Mouse (Mus musculus) embryonic facial prominence, embryonic 15.5 days (tissue): ENCODE results near the gene Il18rap. TPM values are rescaled to one million over a fixed set of nuclear protein-coding genes. Genes with fewer than 3 reads are reported as not detected.

Experiments
- ATAC-seq: fragments of 200-750 bp; cut with Nextera tagmentation; 2 replicates; pipeline ENCODE4 v1.8.0; 2017; ENCODE audit warnings: low read depth, moderate TSS enrichment; ENCODE audit not compliant: insufficient number of reproducible peaks, low FRiP score, low TSS enrichment
- H3K27ac ChIP-seq: fragments of 300-500 bp; sonication (generic); replicated peaks from 2 replicates; pipeline ENCODE4 v1.5.1; 2015; ENCODE audit warnings: mild to moderate bottlenecking, inconsistent platforms
- H3K27me3 ChIP-seq: fragments of 300-500 bp; sonication (generic); 2 replicates; pipeline ENCODE4 v1.6.1; 2015; ENCODE audit warnings: inconsistent platforms
- H3K36me3 ChIP-seq: fragments of 300-500 bp; sonication (generic); 2 replicates; pipeline ENCODE4 v1.6.1; 2015; ENCODE audit warnings: mild to moderate bottlenecking, inconsistent platforms
- H3K4me1 ChIP-seq: fragments of 300-500 bp; sonication (generic); 2 replicates; pipeline ENCODE4 v1.6.1; 2015; ENCODE audit warnings: inconsistent platforms
- H3K4me2 ChIP-seq: fragments of 300-500 bp; sonication (generic); replicated peaks from 2 replicates; pipeline ENCODE4 v1.6.1; 2015; ENCODE audit warnings: mild to moderate bottlenecking, inconsistent platforms
- H3K4me3 ChIP-seq: fragments of 300-500 bp; sonication (generic); replicated peaks from 2 replicates; pipeline ENCODE4 v1.5.1; 2015; ENCODE audit warnings: mild to moderate bottlenecking, inconsistent platforms
- H3K9ac ChIP-seq: fragments of 300-500 bp; sonication (generic); 2 replicates; pipeline ENCODE4 v1.6.1; 2015; ENCODE audit warnings: inconsistent platforms
- H3K9me3 ChIP-seq: fragments of 300-500 bp; sonication (generic); replicated peaks from 2 replicates; pipeline ENCODE4 v1.6.1; 2016; ENCODE audit warnings: inconsistent platforms
- WGBS: fragments of 180-500 bp; shearing (Covaris S2); methylation state at CpG from one replicate; pipeline ENCODE4 v1.1.7; 2015; 5-methylcytosine and 5-hydroxymethylcytosine counted together
- polyA plus RNA-seq: library from polyadenylated mRNA; unstranded; fragments of >200 nt; fragmentation: Nextera tagmentation; extraction: Ambion mirVana; gene quantifications from 2 replicates; pipeline ENCODE4 v1.2.1, GENCODE M21; 2015

Il18rap gene
- polyA plus RNA-seq, 1 experiment from 2014 or later = 0.39 TPM

DNA sequence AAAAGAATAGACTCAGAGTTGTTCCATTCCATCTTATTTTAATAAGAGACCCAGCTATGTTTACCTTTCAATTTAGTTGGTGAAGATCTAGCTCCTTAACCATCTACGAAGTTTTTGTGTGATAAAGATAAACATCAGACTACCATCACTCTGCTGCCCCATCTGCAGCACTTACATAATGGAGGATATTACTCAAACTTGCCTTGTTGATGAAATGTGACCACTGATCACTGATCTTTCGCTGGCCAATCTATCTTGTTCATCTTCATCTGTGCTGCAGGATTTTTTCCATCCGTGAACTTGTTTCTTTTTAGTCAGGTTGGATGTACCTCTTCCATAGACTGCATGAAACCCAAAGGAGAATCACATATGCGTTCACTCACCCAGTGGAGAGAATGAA, 20.6 kb upstream of the Il18rap start:
- no peaks in the 10 kb centered on the region for H3K4me1 ChIP-seq
- 88% methylated on average over 4 of the region's 4 CpGs for WGBS
- ATAC-seq = no peak

DNA sequence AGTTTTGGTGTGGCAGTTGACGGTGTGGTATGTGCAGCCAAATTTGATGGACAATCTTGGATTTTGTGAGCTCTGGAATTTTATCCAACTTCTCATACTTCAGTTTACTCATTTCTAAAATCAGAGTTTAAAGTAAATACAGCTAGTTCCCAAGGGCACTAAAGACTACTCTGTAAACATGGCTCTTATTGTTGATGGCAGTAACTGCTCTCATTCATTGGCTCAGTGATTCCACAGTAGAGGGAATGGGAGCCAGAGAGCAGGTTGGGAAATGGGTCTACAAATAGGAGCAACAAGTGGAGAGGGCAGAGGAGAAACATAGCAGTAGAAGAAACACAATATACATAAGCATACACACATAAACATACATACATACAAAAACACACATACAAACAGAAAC, 15.5 kb upstream of the Il18rap start:
- Histone ChIP-seq H3K36me3 (no peaks in the 10 kb centered on the region), H3K27ac (no peak overlapping the region), H3K4me3 (no peak overlapping the region), H3K4me1 (no peaks in the 10 kb centered on the region), H3K4me2 (no peak overlapping the region), H3K9me3 (no peaks in the 10 kb centered on the region), H3K27me3 (no peaks in the 10 kb centered on the region), H3K9ac (no peak overlapping the region)
- WGBS = 77% methylated on average over 1 of the region's 1 CpGs
- no peak for ATAC-seq

More for the DNA sequence above, 20.6 kb upstream of the Il18rap start:
- H3K36me3 ChIP-seq = no peaks in the 10 kb centered on the region
- H3K27me3 ChIP-seq = no peaks in the 10 kb centered on the region
- H3K9ac ChIP-seq = no peak overlapping the region
- no peak overlapping the region for H3K4me3 ChIP-seq
- H3K4me2 ChIP-seq = no peak overlapping the region
- H3K9me3 ChIP-seq = no peaks in the 10 kb centered on the region
- no peak overlapping the region for H3K27ac ChIP-seq

DNA sequence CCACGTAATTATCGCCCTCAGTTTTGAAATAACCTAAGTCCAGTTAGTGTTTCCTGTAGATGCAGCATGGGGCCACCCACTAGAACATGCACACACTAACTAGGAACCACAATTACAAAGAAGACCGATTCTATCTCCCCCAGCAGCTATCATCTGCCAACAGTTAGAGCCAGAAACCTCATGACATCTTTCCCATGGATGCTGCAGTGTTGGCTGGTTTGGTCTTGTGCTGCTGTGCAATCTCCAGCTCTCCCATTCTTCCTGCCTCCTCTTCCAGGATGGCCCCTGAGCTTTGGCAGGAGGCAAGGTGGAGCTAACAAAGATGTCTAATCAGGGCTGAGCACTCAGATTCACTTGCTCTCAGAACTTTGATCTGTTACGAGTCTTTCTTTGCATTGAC, 14.0 kb upstream of the Il18rap start:
- Histone ChIP-seq H3K27ac (no peak overlapping the region), H3K4me2 (no peak overlapping the region), H3K36me3 (no peaks in the 10 kb centered on the region), H3K4me1 (no peaks in the 10 kb centered on the region), H3K9me3 (no peaks in the 10 kb centered on the region), H3K27me3 (no peaks in the 10 kb centered on the region), H3K9ac (no peak overlapping the region), H3K4me3 (no peak overlapping the region)
- ATAC-seq = no peak
- WGBS = 74% methylated on average over 4 of the region's 4 CpGs

GRCm38 (mm10) chr1:40501546-40502398, 13.4 kb upstream of the Il18rap start:
- Histone ChIP-seq H3K4me2 (no peak overlapping the region), H3K9me3 (no peaks in the 10 kb centered on the region), H3K27ac (no peak overlapping the region), H3K27me3 (no peaks in the 10 kb centered on the region), H3K4me1 (no peaks in the 10 kb centered on the region), H3K4me3 (no peak overlapping the region), H3K36me3 (no peaks in the 10 kb centered on the region), H3K9ac (no peak overlapping the region)
- ATAC-seq = no peak
- 82% methylated on average over 11 of the region's 11 CpGs for WGBS

DNA sequence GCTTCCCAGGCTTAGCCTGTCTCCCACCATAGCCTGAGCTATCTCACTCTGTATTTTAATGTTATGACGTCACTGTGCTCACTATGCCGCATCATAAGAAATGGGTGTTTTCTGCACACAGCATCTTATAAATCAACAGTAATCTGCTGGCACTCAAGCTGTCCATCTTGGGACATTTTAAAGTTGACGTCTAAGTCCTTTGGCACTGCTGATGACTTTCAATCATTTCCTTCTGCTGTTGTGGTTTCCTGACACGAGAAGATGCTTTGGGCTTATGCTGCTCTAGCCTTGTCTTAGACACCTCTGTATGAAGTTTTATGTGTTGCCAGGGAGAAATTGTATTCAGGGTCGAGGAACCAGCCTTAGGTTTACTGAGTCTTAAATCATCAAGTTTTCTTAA, 10.6 kb upstream of the Il18rap start:
- WGBS = 67% methylated on average over 5 of the region's 5 CpGs
- H3K4me3 ChIP-seq = no peak overlapping the region

GRCm38 (mm10) chr1:40516364-40516763, 1.2 kb downstream of the Il18rap start:
- Histone ChIP-seq H3K4me3 (no peak overlapping the region), H3K27me3 (no peaks in the 10 kb centered on the region), H3K9ac (no peak overlapping the region), H3K36me3 (no peaks in the 10 kb centered on the region), H3K27ac (no peak overlapping the region), H3K4me2 (no peak overlapping the region), H3K9me3 (no peaks in the 10 kb centered on the region), H3K4me1 (no peaks in the 10 kb centered on the region)
- no peak for ATAC-seq
- WGBS = 90% methylated on average over 6 of the region's 6 CpGs

More for the DNA sequence above, 10.6 kb upstream of the Il18rap start:
- no peak for ATAC-seq
- no peaks in the 10 kb centered on the region for H3K9me3 ChIP-seq
- no peaks in the 10 kb centered on the region for H3K4me1 ChIP-seq
- no peak overlapping the region for H3K4me2 ChIP-seq
- H3K27ac ChIP-seq = no peak overlapping the region
- H3K36me3 ChIP-seq = no peaks in the 10 kb centered on the region
- H3K27me3 ChIP-seq = no peaks in the 10 kb centered on the region
- H3K9ac ChIP-seq = no peak overlapping the region

GRCm38 (mm10) chr1:40522918-40523317, 7.8 kb downstream of the Il18rap start:
- Histone ChIP-seq H3K9ac (no peak overlapping the region), H3K4me2 (no peak overlapping the region), H3K9me3 (no peaks in the 10 kb centered on the region), H3K4me3 (no peak overlapping the region), H3K27me3 (no peaks in the 10 kb centered on the region), H3K4me1 (no peaks in the 10 kb centered on the region), H3K27ac (no peak overlapping the region), H3K36me3 (no peaks in the 10 kb centered on the region)
- ATAC-seq = no peak
- WGBS = 84% methylated on average over 7 of the region's 7 CpGs

GRCm38 (mm10) chr1:40523971-40524722, 9.0 kb downstream of the Il18rap start:
- no peak for ATAC-seq
- H3K9me3 ChIP-seq = no peaks in the 10 kb centered on the region
- H3K36me3 ChIP-seq = no peaks in the 10 kb centered on the region
- no peak overlapping the region for H3K4me3 ChIP-seq
- H3K4me2 ChIP-seq = no peak overlapping the region
- WGBS = 83% methylated on average over 5 of the region's 5 CpGs
- H3K4me1 ChIP-seq = no peaks in the 10 kb centered on the region
- H3K27me3 ChIP-seq = no peaks in the 10 kb centered on the region
- H3K9ac ChIP-seq = no peak overlapping the region
- no peak overlapping the region for H3K27ac ChIP-seq

- Histone ChIP-seq H3K27ac (no peak overlapping the region), H3K9me3 (no peaks in the 10 kb centered on the region), H3K36me3 (no peaks in the 10 kb centered on the region), H3K4me2 (no peak overlapping the region), H3K9ac (no peak overlapping the region), H3K27me3 (no peaks in the 10 kb centered on the region), H3K4me3 (no peak overlapping the region), H3K4me1 (no peaks in the 10 kb centered on the region)
- WGBS = 88% methylated on average over 5 of the region's 5 CpGs
- ATAC-seq = no peak
Observed at GRCm38 (mm10) chr1:40529287-40529686, 14.1 kb downstream of the Il18rap start.

- H3K9me3 ChIP-seq = no peaks in the 10 kb centered on the region
- no peaks in the 10 kb centered on the region for H3K4me1 ChIP-seq
- WGBS = 71% methylated on average over 5 of the region's 5 CpGs
- H3K27ac ChIP-seq = no peak overlapping the region
- no peak overlapping the region for H3K4me3 ChIP-seq
- H3K4me2 ChIP-seq = no peak overlapping the region
- no peak for ATAC-seq
- H3K27me3 ChIP-seq = no peaks in the 10 kb centered on the region
- no peak overlapping the region for H3K9ac ChIP-seq
- no peaks in the 10 kb centered on the region for H3K36me3 ChIP-seq
Observed at GRCm38 (mm10) chr1:40537577-40537976, 22.4 kb downstream of the Il18rap start.

DNA sequence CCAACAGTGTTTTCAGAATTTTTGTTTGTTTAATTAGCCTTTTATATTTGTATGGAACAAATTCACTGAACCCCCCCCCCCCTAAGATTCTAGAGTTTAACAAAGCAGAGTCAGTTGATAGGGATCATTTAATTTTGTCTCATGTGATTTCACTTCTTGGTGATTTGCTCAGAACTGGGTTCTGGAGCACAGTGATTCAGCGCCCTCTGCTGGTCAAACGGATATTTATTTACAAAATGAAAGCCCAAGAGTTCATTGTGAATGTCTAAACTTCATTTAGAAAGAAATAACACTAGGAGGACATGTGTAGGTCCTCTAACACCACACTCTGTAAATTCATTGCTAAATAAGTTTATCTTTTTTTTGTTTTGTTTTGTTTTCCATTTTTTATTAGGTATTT, 29.5 kb downstream of the Il18rap start:
- no peak overlapping the region for H3K4me3 ChIP-seq
- ATAC-seq = no peak

More for the DNA sequence above, 29.5 kb downstream of the Il18rap start:
- Histone ChIP-seq H3K27me3 (no peaks in the 10 kb centered on the region), H3K4me2 (no peak overlapping the region), H3K27ac (no peak overlapping the region), H3K9ac (no peak overlapping the region), H3K36me3 (no peaks in the 10 kb centered on the region), H3K9me3 (no peaks in the 10 kb centered on the region), H3K4me1 (no peaks in the 10 kb centered on the region)
- 0% methylated on average over 2 of the region's 2 CpGs for WGBS
